Mouse (Mus musculus) stomach, postnatal 0 days (tissue): ENCODE measurements around the gene Nudt22.

Source experiments
- CTCF ChIP-seq: IDR thresholded peaks from 2 replicates; pipeline ENCODE4 v1.5.1; 2016; ENCODE audit warnings: antibody characterized with exemption, low read depth, mild to moderate bottlenecking, moderate library complexity
- EP300 ChIP-seq: optimal IDR thresholded peaks from 2 replicates; pipeline ENCODE3; 2016; ENCODE audit warnings: antibody characterized with exemption

DNA sequence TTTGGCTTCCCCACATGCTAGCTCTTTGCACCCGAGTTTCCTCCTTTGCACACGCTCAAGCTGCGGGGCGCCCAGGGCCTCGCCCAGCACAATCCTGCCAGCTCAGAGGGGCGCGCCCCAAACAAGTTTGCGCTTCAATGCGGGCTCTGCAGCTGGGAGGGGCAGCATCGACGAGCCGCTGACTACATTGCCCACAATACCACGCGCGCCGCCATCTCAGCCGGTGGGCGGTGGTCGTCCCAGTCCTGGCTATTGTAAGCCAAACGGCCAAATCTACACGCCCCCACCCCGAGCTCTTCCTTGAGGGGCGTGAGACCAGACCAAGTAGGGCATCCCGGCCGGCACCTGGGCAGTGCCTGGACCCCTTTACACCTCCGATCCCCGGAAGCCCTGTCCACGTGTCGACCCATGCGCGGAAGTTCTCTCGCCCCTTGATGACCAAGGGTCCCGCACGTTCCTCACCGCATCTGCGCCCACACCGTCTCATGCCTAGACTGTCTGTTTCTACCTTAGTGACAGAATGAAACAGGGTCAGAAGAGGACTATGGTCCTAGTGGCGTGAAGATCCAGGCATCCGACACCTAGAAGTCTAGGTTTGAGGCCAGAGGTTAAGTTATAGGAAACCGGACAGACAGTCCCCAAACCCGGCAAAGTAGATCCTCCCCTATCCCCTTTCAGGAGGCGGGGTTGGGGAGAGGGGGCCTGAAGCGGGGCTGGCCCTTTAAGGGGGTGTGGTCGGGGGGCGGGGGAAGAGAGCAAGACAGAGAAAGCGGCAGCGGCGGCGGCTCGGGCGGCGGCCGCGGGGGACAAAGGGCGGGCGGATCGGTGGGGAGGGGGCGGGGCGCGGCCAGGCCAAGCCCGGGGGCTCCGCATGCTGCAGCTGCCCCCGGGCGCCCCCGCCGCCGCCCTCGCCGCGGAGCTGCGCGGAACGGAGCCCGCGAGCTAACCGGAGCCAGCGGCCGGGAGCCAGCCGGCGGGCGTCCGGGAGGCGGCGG, 21.4 kb downstream of the Nudt22 start, which contains the start of gene Ppp1r14b:
- TF ChIP-seq CTCF (no peak), EP300 (no peak)
